Mouse (Mus musculus): ENCODE results near the gene Trabd2b. TPM values are rescaled to one million over a fixed set of nuclear protein-coding genes. Genes with fewer than 3 reads are reported as not detected.

Gene Trabd2b
- polyA plus RNA-seq, 1 experiment from 2014 or later: 0.58 TPM

DNA sequence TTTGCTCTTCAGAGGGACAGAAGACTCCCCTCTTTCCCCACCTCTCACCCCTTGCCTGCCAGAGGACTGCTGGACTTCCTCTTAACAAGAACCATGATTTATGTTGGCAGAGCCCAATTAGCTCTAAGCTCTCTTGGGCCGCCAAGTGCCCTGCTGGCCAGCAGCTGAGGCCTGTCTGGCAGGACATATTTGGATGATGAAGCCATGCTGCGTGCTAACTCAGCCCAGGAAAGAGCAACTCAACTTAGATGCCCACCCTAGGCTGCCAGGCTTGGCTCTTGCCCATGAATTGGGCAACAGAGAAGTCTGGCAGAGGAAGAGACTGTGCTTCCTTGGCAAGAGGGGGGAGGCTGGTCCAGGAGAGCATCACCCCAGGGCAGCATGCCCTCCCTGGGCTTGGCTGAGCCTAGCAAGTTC is 20.1 kb upstream of the Trabd2b start:
- no peaks in the 10 kb centered on the region for H3K27me3 ChIP-seq (ENCODE audit: control insufficient read depth, insufficient read depth, low read depth, low read length)
- no peak overlapping the region for H3K27ac ChIP-seq (ENCODE audit: low read length)
- H3K36me3 ChIP-seq (ENCODE audit: control insufficient read depth, insufficient read depth, low read length): no peaks in the 10 kb centered on the region
- H3K4me1 ChIP-seq (ENCODE audit: control insufficient read depth, insufficient read depth, low read length): no peaks in the 10 kb centered on the region
- H3K9me3 ChIP-seq (replicated peaks; ENCODE audit: control insufficient read depth, low read length, poor library complexity, severe bottlenecking): no peaks in the 10 kb centered on the region
- ATAC-seq: peak; percentile 63; the same call in 1 of the 2 replicates
- H3K4me3 ChIP-seq (ENCODE audit: low read depth, low read length): no peak overlapping the region
- H3K9ac ChIP-seq (ENCODE audit: low read depth, low read length): no peak overlapping the region
- WGBS: 66% methylated on average over 2 of the region's 2 CpGs
- no peak overlapping the region for H3K4me2 ChIP-seq (ENCODE audit: low read length)

DNA sequence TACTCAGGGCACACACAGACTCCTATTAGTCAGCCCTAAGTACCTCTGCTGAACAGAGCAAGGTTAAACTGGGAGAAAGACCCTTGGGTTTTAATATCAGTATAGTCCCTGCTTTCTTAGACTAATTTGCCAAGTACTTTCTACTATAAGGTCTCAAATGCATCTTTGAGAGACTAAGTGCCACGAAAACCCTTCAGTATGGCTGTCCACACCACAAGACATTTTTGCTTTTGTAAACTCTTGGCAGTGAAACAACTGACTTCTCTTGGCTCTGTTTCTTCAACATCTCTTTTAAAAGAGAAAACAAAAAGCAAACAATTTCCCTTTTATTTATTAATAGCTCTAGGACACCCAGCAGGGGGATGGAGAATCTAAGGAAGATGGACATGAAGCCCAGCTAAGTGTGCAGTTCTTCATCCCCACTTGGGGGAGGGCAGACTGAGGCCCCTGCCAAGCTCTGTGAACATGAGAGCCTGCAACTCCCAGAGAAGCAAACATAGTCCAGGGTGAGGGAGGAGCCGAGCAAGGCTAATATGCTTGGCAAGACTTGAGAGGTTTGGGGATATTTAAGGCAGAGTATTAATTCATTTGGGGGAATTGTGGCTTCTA is 18.9 kb upstream of the Trabd2b start:
- no peaks in the 10 kb centered on the region for H3K36me3 ChIP-seq (ENCODE audit: control insufficient read depth, insufficient read depth, low read length)
- H3K4me1 ChIP-seq (ENCODE audit: control insufficient read depth, insufficient read depth, low read length): no peaks in the 10 kb centered on the region
- H3K4me2 ChIP-seq (ENCODE audit: low read length): no peak overlapping the region
- no peak overlapping the region for H3K9ac ChIP-seq (ENCODE audit: low read depth, low read length)
- no peak overlapping the region for H3K4me3 ChIP-seq (ENCODE audit: low read depth, low read length)
- no peaks in the 10 kb centered on the region for H3K27me3 ChIP-seq (ENCODE audit: control insufficient read depth, insufficient read depth, low read depth, low read length)
- no peaks in the 10 kb centered on the region for H3K9me3 ChIP-seq (replicated peaks; ENCODE audit: control insufficient read depth, low read length, poor library complexity, severe bottlenecking)
- H3K27ac ChIP-seq (ENCODE audit: low read length): no peak overlapping the region
- WGBS: 77% methylated on average over 2 of the region's 2 CpGs
- ATAC-seq: no peak

- WGBS: 91% methylated on average over 3 of the region's 3 CpGs
- Histone ChIP-seq H3K4me2 (ENCODE audit: low read length) (no peak overlapping the region), H3K9me3 (replicated peaks; ENCODE audit: control insufficient read depth, low read length, poor library complexity, severe bottlenecking) (no peaks in the 10 kb centered on the region), H3K4me3 (ENCODE audit: low read depth, low read length) (no peak overlapping the region), H3K36me3 (ENCODE audit: control insufficient read depth, insufficient read depth, low read length) (no peaks in the 10 kb centered on the region), H3K4me1 (ENCODE audit: control insufficient read depth, insufficient read depth, low read length) (no peaks in the 10 kb centered on the region), H3K9ac (ENCODE audit: low read depth, low read length) (no peak overlapping the region), H3K27ac (ENCODE audit: low read length) (no peak overlapping the region), H3K27me3 (ENCODE audit: control insufficient read depth, insufficient read depth, low read depth, low read length) (no peaks in the 10 kb centered on the region)
- ATAC-seq: no peak
Observed at GRCm38 (mm10) chr4:114388306-114388705, 18.2 kb upstream of the Trabd2b start.

GRCm38 (mm10) chr4:114389653-114390052 is 16.9 kb upstream of the Trabd2b start:
- no peak overlapping the region for H3K4me3 ChIP-seq (ENCODE audit: low read depth, low read length)
- no peaks in the 10 kb centered on the region for H3K4me1 ChIP-seq (ENCODE audit: control insufficient read depth, insufficient read depth, low read length)
- H3K27me3 ChIP-seq (ENCODE audit: control insufficient read depth, insufficient read depth, low read depth, low read length): no peaks in the 10 kb centered on the region
- no peak overlapping the region for H3K27ac ChIP-seq (ENCODE audit: low read length)
- ATAC-seq: no peak
- H3K9me3 ChIP-seq (replicated peaks; ENCODE audit: control insufficient read depth, low read length, poor library complexity, severe bottlenecking): no peaks in the 10 kb centered on the region
- no peaks in the 10 kb centered on the region for H3K36me3 ChIP-seq (ENCODE audit: control insufficient read depth, insufficient read depth, low read length)
- H3K4me2 ChIP-seq (ENCODE audit: low read length): no peak overlapping the region
- no peak overlapping the region for H3K9ac ChIP-seq (ENCODE audit: low read depth, low read length)

DNA sequence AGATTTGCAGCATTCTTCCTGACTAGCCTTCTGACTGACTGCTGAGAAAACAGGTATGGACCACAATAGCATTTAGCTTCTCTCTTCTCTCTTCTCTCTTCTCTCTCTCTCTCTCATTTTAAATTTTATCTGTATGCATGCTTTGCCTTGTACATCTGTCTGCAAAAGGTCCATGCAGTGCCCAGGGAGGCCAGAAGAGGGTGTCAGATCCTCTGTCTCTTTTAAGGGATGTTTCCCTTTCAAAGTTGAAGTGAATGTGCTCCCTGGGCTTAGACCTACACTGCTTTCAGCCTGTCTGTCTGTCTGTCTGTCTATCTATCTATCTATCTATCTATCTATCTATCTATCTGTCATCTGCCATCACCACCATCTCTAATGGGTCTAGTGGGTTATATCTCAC is 8.9 kb upstream of the Trabd2b start:
- H3K27ac ChIP-seq (ENCODE audit: low read length): no peak overlapping the region
- H3K27me3 ChIP-seq (ENCODE audit: control insufficient read depth, insufficient read depth, low read depth, low read length): no peaks in the 10 kb centered on the region
- no peak for ATAC-seq
- H3K4me3 ChIP-seq (ENCODE audit: low read depth, low read length): no peak overlapping the region
- no peaks in the 10 kb centered on the region for H3K36me3 ChIP-seq (ENCODE audit: control insufficient read depth, insufficient read depth, low read length)
- H3K9me3 ChIP-seq (replicated peaks; ENCODE audit: control insufficient read depth, low read length, poor library complexity, severe bottlenecking): no peaks in the 10 kb centered on the region
- no peak overlapping the region for H3K9ac ChIP-seq (ENCODE audit: low read depth, low read length)
- H3K4me2 ChIP-seq (ENCODE audit: low read length): no peak overlapping the region
- H3K4me1 ChIP-seq (ENCODE audit: control insufficient read depth, insufficient read depth, low read length): no peaks in the 10 kb centered on the region

GRCm38 (mm10) chr4:114399821-114400220 is 6.7 kb upstream of the Trabd2b start:
- H3K27ac ChIP-seq (ENCODE audit: low read length): no peak overlapping the region
- H3K36me3 ChIP-seq (ENCODE audit: control insufficient read depth, insufficient read depth, low read length): no peaks in the 10 kb centered on the region
- H3K9ac ChIP-seq (ENCODE audit: low read depth, low read length): no peak overlapping the region
- no peaks in the 10 kb centered on the region for H3K27me3 ChIP-seq (ENCODE audit: control insufficient read depth, insufficient read depth, low read depth, low read length)
- no peaks in the 10 kb centered on the region for H3K4me1 ChIP-seq (ENCODE audit: control insufficient read depth, insufficient read depth, low read length)
- H3K4me2 ChIP-seq (ENCODE audit: low read length): no peak overlapping the region
- no peak for ATAC-seq
- no peaks in the 10 kb centered on the region for H3K9me3 ChIP-seq (replicated peaks; ENCODE audit: control insufficient read depth, low read length, poor library complexity, severe bottlenecking)
- WGBS: 64% methylated on average over 3 of the region's 3 CpGs
- H3K4me3 ChIP-seq (ENCODE audit: low read depth, low read length): no peak overlapping the region

- H3K4me1 ChIP-seq (ENCODE audit: control insufficient read depth, insufficient read depth, low read length): peaks cover 6% of the 10 kb centered on the region
- ATAC-seq: no peak
- H3K36me3 ChIP-seq (ENCODE audit: control insufficient read depth, insufficient read depth, low read length): no peaks in the 10 kb centered on the region
- no peak overlapping the region for H3K9ac ChIP-seq (ENCODE audit: low read depth, low read length)
- no peak overlapping the region for H3K4me2 ChIP-seq (ENCODE audit: low read length)
- no peak overlapping the region for H3K27ac ChIP-seq (ENCODE audit: low read length)
- no peak overlapping the region for H3K4me3 ChIP-seq (ENCODE audit: low read depth, low read length)
- WGBS: 47% methylated on average over 7 of the region's 7 CpGs
- no peaks in the 10 kb centered on the region for H3K9me3 ChIP-seq (replicated peaks; ENCODE audit: control insufficient read depth, low read length, poor library complexity, severe bottlenecking)
- peaks cover 5% of the 10 kb centered on the region for H3K27me3 ChIP-seq (ENCODE audit: control insufficient read depth, insufficient read depth, low read depth, low read length)
Observed at GRCm38 (mm10) chr4:114401993-114402731, 4.4 kb upstream of the Trabd2b start.

DNA sequence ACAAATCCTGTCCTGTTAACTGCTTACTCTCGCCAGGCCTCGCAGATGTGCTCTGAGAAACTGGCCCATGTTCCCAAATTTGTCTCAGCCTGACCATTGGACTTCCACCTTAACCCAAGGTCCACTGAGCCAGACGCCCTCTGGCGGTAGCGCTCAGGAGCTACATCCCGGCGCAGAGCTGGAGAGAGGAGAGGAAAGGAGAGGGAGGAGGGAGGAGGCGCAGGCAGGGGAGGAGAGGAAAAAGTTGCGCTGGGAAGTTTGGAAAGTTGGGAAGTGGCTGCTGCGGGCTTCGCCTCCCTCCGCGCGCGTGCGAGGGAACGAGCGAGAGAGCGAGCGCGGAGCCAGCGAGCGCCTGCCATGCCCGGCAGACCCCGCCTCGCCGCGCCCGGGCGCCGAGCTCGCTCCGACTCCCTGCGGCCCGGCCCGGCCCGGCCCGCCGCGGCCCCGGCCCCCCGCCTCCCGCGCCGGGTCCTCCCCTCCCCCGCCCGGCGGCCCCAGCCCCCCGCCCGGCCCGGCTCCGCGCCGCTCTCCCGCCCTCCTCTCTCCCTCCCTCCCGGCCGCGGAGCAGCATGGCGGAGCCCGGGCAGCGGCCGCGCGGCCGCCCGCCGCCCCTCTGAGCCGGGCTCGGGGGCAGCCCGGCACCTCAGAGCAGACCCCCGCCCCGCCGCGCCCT is 706 bp upstream of the Trabd2b start:
- Histone ChIP-seq H3K4me2 (ENCODE audit: low read length) (peak overlapping the region; percentile 99), H3K27me3 (ENCODE audit: control insufficient read depth, insufficient read depth, low read depth, low read length) (peaks cover 22% of the 10 kb centered on the region), H3K9ac (ENCODE audit: low read depth, low read length) (peak overlapping the region; percentile 71), H3K4me3 (ENCODE audit: low read depth, low read length) (peak overlapping the region; percentile 71), H3K4me1 (ENCODE audit: control insufficient read depth, insufficient read depth, low read length) (peaks cover 12% of the 10 kb centered on the region), H3K36me3 (ENCODE audit: control insufficient read depth, insufficient read depth, low read length) (no peaks in the 10 kb centered on the region), H3K9me3 (replicated peaks; ENCODE audit: control insufficient read depth, low read length, poor library complexity, severe bottlenecking) (no peaks in the 10 kb centered on the region), H3K27ac (ENCODE audit: low read length) (peak overlapping the region; percentile 17; the same call in 1 of the 2 replicates)
- under 1% methylated on average over 30 of the region's 74 CpGs for WGBS
- peak; percentile 91 for ATAC-seq

GRCm38 (mm10) chr4:114407516-114407915 is 992 bp downstream of the Trabd2b start:
- no peak overlapping the region for H3K4me2 ChIP-seq (ENCODE audit: low read length)
- peaks cover 12% of the 10 kb centered on the region for H3K4me1 ChIP-seq (ENCODE audit: control insufficient read depth, insufficient read depth, low read length)
- H3K36me3 ChIP-seq (ENCODE audit: control insufficient read depth, insufficient read depth, low read length): no peaks in the 10 kb centered on the region
- H3K27ac ChIP-seq (ENCODE audit: low read length): no peak overlapping the region
- H3K27me3 ChIP-seq (ENCODE audit: control insufficient read depth, insufficient read depth, low read depth, low read length): peaks cover 22% of the 10 kb centered on the region
- ATAC-seq: no peak
- no peak overlapping the region for H3K4me3 ChIP-seq (ENCODE audit: low read depth, low read length)
- H3K9ac ChIP-seq (ENCODE audit: low read depth, low read length): no peak overlapping the region
- H3K9me3 ChIP-seq (replicated peaks; ENCODE audit: control insufficient read depth, low read length, poor library complexity, severe bottlenecking): no peaks in the 10 kb centered on the region
- WGBS: 67% methylated on average over 3 of the region's 3 CpGs

Measured in midbrain, embryonic 16.5 days (tissue).